Mouse (Mus musculus) retina, postnatal 1 day (tissue): ENCODE data around the gene Suclg2.
A peak's percentile ranks its signal among the peaks of the same experiment; 100 is the strongest.

ENCODE experiments used
- DNase-seq: peaks from one replicate; pipeline ENCODE4 v3.0.0-alpha.2; 2012

The Suclg2 gene

GRCm38 (mm10) chr6:95552339-95552950 lies 166.2 kb downstream of the Suclg2 start:
- DNase-seq: no peak

DNA sequence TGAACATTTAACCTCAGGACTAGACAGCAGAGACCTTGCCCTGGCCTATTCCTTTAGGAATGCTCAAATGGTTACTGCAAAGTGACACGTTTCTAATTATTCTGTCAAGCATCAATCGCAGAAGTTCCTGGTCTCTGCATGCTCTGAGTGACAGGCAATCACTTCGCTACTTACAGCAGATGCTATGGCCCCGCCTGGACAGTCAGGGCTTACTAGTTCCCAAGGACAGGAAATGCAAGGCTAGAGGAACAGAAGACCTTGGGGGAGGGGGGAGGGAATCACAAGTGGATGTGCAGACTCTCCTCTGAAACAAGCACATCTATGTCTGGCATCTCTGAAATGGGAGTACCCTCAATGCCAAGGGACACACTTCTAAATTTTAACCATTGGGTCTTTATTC lies 167.6 kb downstream of the Suclg2 start:
- DNase-seq: peak; percentile 24

- peak; percentile 44 for DNase-seq
Observed at GRCm38 (mm10) chr6:95546189-95546832, 172.3 kb downstream of the Suclg2 start.

GRCm38 (mm10) chr6:95545714-95546113 lies 172.9 kb downstream of the Suclg2 start:
- no peak for DNase-seq

DNA sequence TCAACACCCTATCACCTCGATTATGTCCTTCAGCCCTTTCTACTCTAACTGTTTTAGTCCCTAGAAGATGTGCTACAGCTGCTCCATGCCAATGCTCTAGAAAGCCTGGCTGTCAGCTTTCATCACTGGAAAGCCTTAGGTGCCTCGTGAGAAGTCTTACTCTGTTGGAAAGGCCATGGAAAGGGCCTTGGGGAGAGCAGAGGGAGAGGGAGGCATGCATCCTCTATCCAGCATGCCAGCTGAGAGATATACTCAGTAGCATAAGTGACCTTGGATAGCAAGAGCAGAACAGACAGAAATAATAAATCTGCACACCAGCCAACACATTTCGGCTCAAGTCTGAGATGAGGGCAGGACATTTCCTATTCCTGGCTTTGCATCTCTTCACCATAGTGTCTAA lies 173.3 kb downstream of the Suclg2 start:
- DNase-seq: peak; percentile 25

- DNase-seq: peak; percentile 19
Observed at GRCm38 (mm10) chr6:95535191-95535590, 183.4 kb downstream of the Suclg2 start.

DNA sequence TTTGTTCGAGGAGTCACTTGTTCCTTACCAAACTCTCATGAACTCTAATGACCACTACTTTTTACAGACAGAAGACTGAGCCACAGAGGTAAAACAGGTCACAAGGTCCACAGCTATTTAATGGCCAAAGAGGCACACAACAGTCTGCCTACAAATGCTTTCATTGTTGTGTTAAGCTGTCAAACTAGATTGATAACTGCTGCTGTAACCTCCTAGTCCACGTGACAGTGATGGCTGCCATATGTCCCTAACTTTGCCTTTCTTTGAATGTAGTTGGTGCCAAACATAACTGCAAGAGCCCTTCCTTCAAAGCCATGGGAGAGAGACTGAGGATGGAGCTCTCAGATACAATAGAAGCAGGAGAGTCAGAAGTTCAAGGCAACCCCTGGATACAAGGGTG lies 198.8 kb downstream of the Suclg2 start:
- no peak for DNase-seq

DNA sequence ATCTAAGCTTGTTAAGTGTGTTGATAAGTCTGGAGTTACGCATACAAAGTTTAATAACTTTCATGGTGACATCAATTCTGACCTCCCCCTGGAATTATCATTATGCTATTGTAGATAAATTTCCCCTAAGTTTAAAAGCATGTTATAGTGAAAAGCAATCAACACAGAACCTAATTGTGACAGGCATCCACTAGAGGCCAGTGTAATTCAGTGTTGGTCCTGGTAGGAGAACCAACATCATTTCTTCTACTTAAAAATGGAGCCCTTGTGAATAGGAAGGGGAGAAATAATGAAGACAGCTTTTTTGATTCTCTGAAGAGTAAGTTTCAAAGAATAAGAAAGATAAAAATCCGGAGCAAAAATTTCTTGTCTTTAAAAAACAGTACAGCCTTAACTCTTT lies 200.2 kb downstream of the Suclg2 start:
- DNase-seq: no peak

DNA sequence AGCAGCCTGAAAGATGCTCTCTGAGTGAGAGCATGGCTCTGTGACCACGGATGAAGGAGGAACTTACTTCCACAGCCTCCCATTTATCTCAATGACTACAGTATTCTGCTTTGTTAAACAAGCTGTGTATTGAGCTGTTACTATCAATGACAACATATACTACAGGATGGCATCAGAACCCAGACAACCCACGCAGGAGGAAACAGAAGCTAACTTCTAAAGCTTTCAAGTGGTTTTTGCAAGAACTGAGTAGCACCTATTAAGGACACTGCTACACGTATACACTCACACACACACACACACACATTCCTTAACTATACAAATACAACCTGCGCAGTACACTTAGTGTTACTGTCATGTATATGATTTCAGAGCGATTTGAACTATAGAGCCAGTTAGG lies 202.9 kb downstream of the Suclg2 start:
- no peak for DNase-seq

- DNase-seq: no peak
Observed at GRCm38 (mm10) chr6:95514726-95515125, 203.9 kb downstream of the Suclg2 start.

- no peak for DNase-seq
Observed at GRCm38 (mm10) chr6:95511689-95512088, 206.9 kb downstream of the Suclg2 start.

- no peak for DNase-seq
Observed at GRCm38 (mm10) chr6:95500771-95501170, 217.8 kb downstream of the Suclg2 start.

DNA sequence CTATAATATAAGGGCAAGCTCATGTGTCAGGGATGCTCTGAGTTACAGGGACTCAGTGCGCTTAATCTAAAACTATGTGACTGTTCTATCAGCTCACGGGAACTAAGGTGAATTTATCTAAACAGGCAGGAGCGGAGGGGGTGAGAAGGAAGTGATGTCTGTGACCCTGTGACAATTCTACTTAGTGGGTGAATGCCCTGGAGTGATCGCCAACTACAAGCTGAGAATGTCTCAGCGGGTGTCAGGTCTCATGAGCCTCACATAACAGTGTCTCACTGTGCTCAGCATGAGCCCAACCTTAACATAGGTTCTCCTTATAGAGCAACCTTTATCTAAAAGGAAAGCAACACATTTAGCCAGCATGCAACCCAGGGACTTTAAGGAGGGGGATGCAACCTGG lies 219.0 kb downstream of the Suclg2 start:
- peak; percentile 69 for DNase-seq

GRCm38 (mm10) chr6:95492216-95492956 lies 226.2 kb downstream of the Suclg2 start:
- no peak for DNase-seq

- DNase-seq: no peak
Observed at GRCm38 (mm10) chr6:95491043-95491442, 227.6 kb downstream of the Suclg2 start.

- no peak for DNase-seq
Observed at GRCm38 (mm10) chr6:95485791-95486190, 232.8 kb downstream of the Suclg2 start.

DNA sequence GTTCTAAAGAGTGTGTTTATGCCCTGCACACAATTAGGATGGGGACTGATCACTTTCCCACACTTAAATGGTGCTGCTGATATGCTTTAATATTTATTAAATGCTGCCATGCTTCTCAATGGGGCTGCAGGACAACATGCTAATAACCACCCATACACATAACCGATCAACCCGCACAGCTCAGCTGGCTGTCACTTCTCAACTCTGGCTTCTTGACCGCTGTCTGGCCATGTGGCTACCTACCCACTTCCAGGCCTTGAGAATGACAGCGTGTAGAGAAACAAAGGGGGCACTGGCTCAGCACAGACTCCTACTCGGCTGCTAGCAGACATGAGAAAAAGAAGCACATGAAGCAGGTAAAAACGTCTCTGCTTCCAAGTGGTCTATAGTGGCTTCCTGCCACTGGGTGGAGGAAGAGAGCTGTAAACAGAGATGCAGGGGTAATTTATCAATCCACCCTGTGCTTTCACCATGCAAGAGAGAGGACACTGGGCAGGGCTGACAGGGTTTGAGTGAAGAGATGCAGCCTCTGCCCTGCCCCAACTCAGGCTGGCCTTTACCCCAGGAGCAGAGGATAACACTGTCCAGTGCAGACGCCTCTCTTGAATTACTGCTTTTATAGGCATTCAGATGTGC lies 234.3 kb downstream of the Suclg2 start:
- peak; percentile 82 for DNase-seq

DNA sequence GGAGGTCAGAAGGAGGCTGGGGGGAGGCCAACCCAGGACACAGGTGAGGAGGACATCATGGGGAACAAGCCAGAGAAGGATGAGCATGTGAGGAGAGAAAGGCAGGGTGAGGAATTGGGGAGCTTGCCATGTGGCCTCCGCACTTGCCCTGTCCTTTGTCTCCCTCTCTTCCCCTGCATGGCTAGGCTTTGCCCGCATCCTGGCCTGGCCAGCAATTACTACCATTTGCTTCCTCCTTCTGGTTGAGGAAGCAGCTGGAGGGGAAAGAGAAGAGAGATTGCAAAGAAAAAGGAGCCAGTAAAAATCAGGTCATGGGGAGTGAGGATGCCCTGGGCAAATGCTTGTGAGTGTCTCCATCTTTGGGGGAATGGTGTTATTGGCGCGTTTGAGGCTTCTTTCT lies 234.9 kb downstream of the Suclg2 start:
- DNase-seq: peak; percentile 69

DNA sequence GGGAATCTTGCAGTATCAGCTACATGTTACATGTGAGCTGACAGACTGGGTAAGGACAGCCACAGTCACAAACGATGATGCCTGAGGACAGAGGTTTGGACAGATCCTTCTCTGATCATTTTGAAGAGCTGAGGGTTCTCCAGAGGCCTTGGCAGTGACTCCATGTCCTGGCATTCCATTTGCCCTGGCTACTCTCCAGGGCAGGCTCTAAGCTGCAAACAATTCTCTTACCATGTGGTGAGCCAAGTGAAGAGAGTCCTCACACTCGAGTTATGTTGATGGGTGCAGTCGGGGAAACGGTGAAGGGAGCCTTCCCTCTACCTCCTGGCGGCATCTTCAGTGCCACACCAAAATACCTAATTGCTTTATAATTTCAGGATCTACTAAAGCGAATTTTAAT lies 235.5 kb downstream of the Suclg2 start:
- peak; percentile 49 for DNase-seq

DNA sequence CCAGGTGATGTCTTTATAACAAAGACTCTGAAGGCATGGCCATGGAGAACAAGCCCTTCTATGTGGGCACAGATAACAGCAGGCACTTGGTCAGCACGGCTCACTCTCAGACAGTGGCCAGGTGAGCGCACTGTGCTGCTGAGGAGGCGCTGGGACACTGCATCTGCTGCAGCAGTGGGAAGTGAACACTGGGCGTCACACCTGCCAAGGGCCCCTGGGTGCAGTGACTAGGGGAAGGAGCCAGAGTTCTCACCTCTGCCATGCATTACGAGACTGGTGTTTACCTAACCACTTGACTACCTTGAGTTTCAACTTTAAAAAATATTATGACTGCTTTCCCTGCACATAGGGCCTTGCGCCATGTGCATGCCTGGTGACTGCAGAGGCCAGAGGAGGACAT lies 238.8 kb downstream of the Suclg2 start:
- DNase-seq: no peak

DNA sequence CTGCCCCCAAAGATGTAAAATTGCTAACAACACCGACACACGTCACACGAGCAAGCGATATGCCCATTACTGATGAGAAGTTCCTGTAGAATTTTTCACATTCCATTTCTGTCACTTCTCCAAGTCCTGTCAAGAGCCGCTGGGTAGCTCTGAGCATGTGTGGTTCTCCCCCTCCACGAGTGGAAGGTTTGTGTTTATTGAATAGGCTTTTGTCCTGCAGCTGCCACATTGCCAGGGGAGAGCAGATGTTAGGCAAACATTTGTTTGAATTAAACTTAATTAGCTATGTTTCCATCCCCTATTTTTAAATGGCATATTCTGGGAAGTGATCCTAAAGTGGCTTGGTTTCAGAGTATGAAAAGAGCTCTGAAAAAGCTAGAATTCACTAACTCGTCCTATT lies 249.1 kb downstream of the Suclg2 start:
- peak; percentile 43 for DNase-seq

DNA sequence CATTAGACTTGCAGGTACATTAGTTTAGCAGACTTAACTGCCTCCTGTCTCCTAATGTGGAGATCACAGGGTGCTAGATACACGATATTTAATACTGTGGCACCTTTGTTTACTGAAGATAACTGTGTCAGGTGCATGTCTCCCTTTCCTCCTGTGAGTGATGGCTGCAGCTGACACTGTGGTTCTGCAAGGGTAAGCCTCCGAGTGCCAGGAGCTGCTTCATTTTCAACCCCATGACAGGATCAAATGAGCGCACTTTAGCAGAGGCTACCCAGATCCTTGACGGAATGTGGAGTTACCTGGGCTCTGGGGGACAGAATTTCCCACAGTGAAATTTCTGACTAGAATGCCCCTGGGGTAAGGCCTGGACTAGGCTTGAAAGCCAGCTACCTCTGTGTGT lies 253.3 kb downstream of the Suclg2 start:
- DNase-seq: no peak

GRCm38 (mm10) chr6:95459372-95459771 lies 259.2 kb downstream of the Suclg2 start:
- no peak for DNase-seq

GRCm38 (mm10) chr6:95446151-95446550 lies 272.4 kb downstream of the Suclg2 start:
- no peak for DNase-seq
